ENCODE assay signal across 9 mouse cellular contexts in genomic region chr17:25187784-25188149, GRCm38 (mm10). TPM values are rescaled to one million over a fixed set of nuclear protein-coding genes. Genes with fewer than 3 reads are reported as not detected.
DNase-seq lines count a peak whose midpoint lies in the region; ATAC-seq and TF ChIP-seq lines count a peak whose summit lies in the region.
"Had no signal": no experiment of that assay in that cellular context is flagged by ENCODE, and none has a peak within 500 bp of the region (broad histone marks: within the 10 kb centered on the region; RNA-seq: fewer than 3 reads in every experiment).

No protein-coding gene starts in this region.

- peaks cover 12% of the 10 kb centered on the region for H3K36me3 ChIP-seq in hindbrain, embryonic 15.5 days
- peaks cover 3% of the 10 kb centered on the region; the same call in 1 of the 2 replicates for H3K36me3 ChIP-seq in midbrain, postnatal 0 days (ENCODE audit: insufficient read depth, low read length)

- no peak for TF ChIP-seq CTCF in layer of hippocampus, adult 2 months (conservative IDR thresholded peaks at IDR 0.05)
- TF ChIP-seq CTCF in cortical plate, adult 2 months (IDR thresholded peaks at IDR 0.05; ENCODE audit: extremely low read depth, insufficient read depth, low read length), result no peak
- no peak for TF ChIP-seq CTCF in midbrain, postnatal 0 days (IDR thresholded peaks at IDR 0.05)

- no peaks in the 10 kb centered on the region for H3K27me3 ChIP-seq in hindbrain, embryonic 15.5 days
- no peaks in the 10 kb centered on the region for H3K27me3 ChIP-seq in midbrain, postnatal 0 days (ENCODE audit: insufficient read depth, low read length)

- H3K9ac ChIP-seq in hindbrain, embryonic 15.5 days, result peak overlapping the region; percentile 89
- H3K9ac ChIP-seq in midbrain, postnatal 0 days (replicated peaks; ENCODE audit: low read length, poor library complexity, severe bottlenecking), result peak overlapping the region; percentile 94; the same call in 1 of the 2 replicates

- 4% methylated on average over 11 of the region's 11 CpGs for WGBS in hindbrain, embryonic 15.5 days
- 7% methylated on average over 11 of the region's 11 CpGs for WGBS in midbrain, postnatal 0 days

- no peak for TF ChIP-seq POLR2A in cortical plate, adult 2 months (IDR thresholded peaks at IDR 0.05; ENCODE audit: extremely low read depth, insufficient read depth, low read length)

- peak overlapping the region; percentile 90 for H3K4me2 ChIP-seq in hindbrain, embryonic 15.5 days
- peak overlapping the region; percentile 88 for H3K4me2 ChIP-seq in midbrain, postnatal 0 days (ENCODE audit: low read depth, low read length, poor library complexity, severe bottlenecking)

- H3K27ac ChIP-seq in layer of hippocampus, adult 2 months, result peak overlapping the region; percentile 94
- H3K27ac ChIP-seq in cortical plate, adult 2 months (ENCODE audit: insufficient read depth, low read length), result no peak overlapping the region
- H3K27ac ChIP-seq in hindbrain, embryonic 15.5 days (replicated peaks), result peak overlapping the region; percentile 81
- peak overlapping the region; percentile 58; the same call in 1 of the 2 replicates for H3K27ac ChIP-seq in midbrain, postnatal 0 days (ENCODE audit: low read depth, low read length)

- peak overlapping the region; percentile 91 for H3K4me3 ChIP-seq in layer of hippocampus, adult 2 months
- H3K4me3 ChIP-seq in cortical plate, adult 2 months (ENCODE audit: insufficient read depth, low read length), result peak overlapping the region; percentile 91
- peak overlapping the region; percentile 83 for H3K4me3 ChIP-seq in hindbrain, embryonic 15.5 days
- peak overlapping the region; percentile 98 for H3K4me3 ChIP-seq in midbrain, postnatal 0 days (ENCODE audit: low read depth, low read length)

- peaks cover 2% of the 10 kb centered on the region for H3K4me1 ChIP-seq in cortical plate, adult 2 months (ENCODE audit: control insufficient read depth, insufficient read depth, low read length)
- peaks cover 45% of the 10 kb centered on the region for H3K4me1 ChIP-seq in hindbrain, embryonic 15.5 days (replicated peaks)
- H3K4me1 ChIP-seq in midbrain, postnatal 0 days (ENCODE audit: insufficient read depth, low read length), result peaks cover 12% of the 10 kb centered on the region

- ATAC-seq in hindbrain, embryonic 15.5 days (ENCODE audit: low FRiP score, low read depth), result no peak
- ATAC-seq in midbrain, postnatal 0 days (ENCODE audit: low FRiP score), result no peak
- ATAC-seq in CD4-positive, CD25-positive, alpha-beta regulatory T cell, adult 4 months, result no peak

- DNase-seq in layer of hippocampus, adult 2 months (ENCODE audit: low spot score in 2 of 2), result no peak
- DNase-seq in layer of hippocampus, adult 9-11 months, result no peak
- DNase-seq in midbrain, postnatal 0 days (ENCODE audit: low spot score), result no peak
- DNase-seq in c-Kit-positive CD71-positive TER-119-positive erythroid progenitor cells, embryonic 14.5 days (ENCODE audit: low spot score), result no peak
- no peak for DNase-seq in frontal cortex, adult 2 months (ENCODE audit: extremely low spot score in 1 of 2, low spot score in 1 of 2)

- no peaks in the 10 kb centered on the region for H3K9me3 ChIP-seq in hindbrain, embryonic 15.5 days
- H3K9me3 ChIP-seq in midbrain, postnatal 0 days (ENCODE audit: low read length), result no peaks in the 10 kb centered on the region

RNA-seq across cellular contexts. Expression of gene Unkl, which starts 0.4 kb away (rescaled TPM):
- 10 to 100 TPM; 36.4 to 40.6 TPM for total RNA-seq in layer of hippocampus, adult 2 months (2021)
- 37.6 and 42.9 TPM in 2 replicates for polyA plus RNA-seq in cortical plate, adult 2 months (2012; rRNA removed)
- polyA plus RNA-seq in hindbrain, embryonic 15.5 days (2015; fragmentation: Nextera tagmentation; extraction: Ambion mirVana), result 15.1 and 16.2 TPM in 2 replicates
- 34.1 and 34.7 TPM in 2 replicates for total RNA-seq in midbrain, postnatal 0 days (2014; rRNA removed)
- 17.3 and 19.5 TPM in 2 replicates for polyA plus RNA-seq in midbrain, postnatal 0 days (2015; fragmentation: Nextera tagmentation; extraction: Ambion mirVana)
- polyA plus RNA-seq in CD4-positive, CD25-positive, alpha-beta regulatory T cell, adult 4 months (2017; shearing (Covaris generic)), result 10 to 100 TPM; 18.4 to 30.0 TPM
- polyA plus RNA-seq in frontal cortex, adult 2 months (2012; rRNA removed), result 41.1 and 42.1 TPM in 2 replicates

RNA-seq across cellular contexts. Expression of gene BC003965, which starts 3.4 kb away (rescaled TPM):
- total RNA-seq in layer of hippocampus, adult 2 months (2021), result 10 to 100 TPM; 20.4 to 22.0 TPM
- 22.9 and 23.9 TPM in 2 replicates for polyA plus RNA-seq in cortical plate, adult 2 months (2012; rRNA removed)
- 31.1 and 31.5 TPM in 2 replicates for polyA plus RNA-seq in hindbrain, embryonic 15.5 days (2015; fragmentation: Nextera tagmentation; extraction: Ambion mirVana)
- total RNA-seq in midbrain, postnatal 0 days (2014; rRNA removed), result 16.8 and 17.9 TPM in 2 replicates
- polyA plus RNA-seq in midbrain, postnatal 0 days (2015; fragmentation: Nextera tagmentation; extraction: Ambion mirVana), result 30.2 and 30.3 TPM in 2 replicates
- 10 to 100 TPM; 15.6 to 20.7 TPM for polyA plus RNA-seq in CD4-positive, CD25-positive, alpha-beta regulatory T cell, adult 4 months (2017; shearing (Covaris generic))
- polyA plus RNA-seq in frontal cortex, adult 2 months (2012; rRNA removed), result 21.9 and 23.4 TPM in 2 replicates

RNA-seq across cellular contexts. Expression of gene Gm38655, which starts 12.5 kb away (rescaled TPM):
- total RNA-seq in layer of hippocampus, adult 2 months (2021), result not detected
- not detected in 2 replicates for polyA plus RNA-seq in cortical plate, adult 2 months (2012; rRNA removed)
- polyA plus RNA-seq in hindbrain, embryonic 15.5 days (2015; fragmentation: Nextera tagmentation; extraction: Ambion mirVana), result not detected in 2 replicates
- total RNA-seq in midbrain, postnatal 0 days (2014; rRNA removed), result 0.57 TPM in 1 of 2 replicates, not detected in the other
- not detected in 2 replicates for polyA plus RNA-seq in midbrain, postnatal 0 days (2015; fragmentation: Nextera tagmentation; extraction: Ambion mirVana)
- not detected for polyA plus RNA-seq in CD4-positive, CD25-positive, alpha-beta regulatory T cell, adult 4 months (2017; shearing (Covaris generic))
- not detected in 2 replicates for polyA plus RNA-seq in frontal cortex, adult 2 months (2012; rRNA removed)
- polyA plus RNA-seq: brain, embryonic 14.5 days had no signal

RNA-seq across cellular contexts. Expression of gene Ccdc154, which starts 25.5 kb away (rescaled TPM):
- total RNA-seq in layer of hippocampus, adult 2 months (2021), result under 1 TPM in 1 of 2 experiments, not detected in 1; 0.28 TPM
- not detected in 2 replicates for polyA plus RNA-seq in cortical plate, adult 2 months (2012; rRNA removed)
- polyA plus RNA-seq in hindbrain, embryonic 15.5 days (2015; fragmentation: Nextera tagmentation; extraction: Ambion mirVana), result not detected in 2 replicates
- total RNA-seq in midbrain, postnatal 0 days (2014; rRNA removed), result not detected in 2 replicates
- not detected in 2 replicates for polyA plus RNA-seq in midbrain, postnatal 0 days (2015; fragmentation: Nextera tagmentation; extraction: Ambion mirVana)
- polyA plus RNA-seq in CD4-positive, CD25-positive, alpha-beta regulatory T cell, adult 4 months (2017; shearing (Covaris generic)), result not detected
- polyA plus RNA-seq in frontal cortex, adult 2 months (2012; rRNA removed), result 0.04 TPM in 1 of 2 replicates, not detected in the other
- polyA plus RNA-seq: brain, embryonic 14.5 days had no signal

RNA-seq across cellular contexts. Expression of gene Gnptg, which starts 52.2 kb away (rescaled TPM):
- total RNA-seq in layer of hippocampus, adult 2 months (2021), result 10 to 100 TPM; 73.7 to 77.4 TPM
- polyA plus RNA-seq in cortical plate, adult 2 months (2012; rRNA removed), result 121 and 126 TPM in 2 replicates
- 104 and 107 TPM in 2 replicates for polyA plus RNA-seq in hindbrain, embryonic 15.5 days (2015; fragmentation: Nextera tagmentation; extraction: Ambion mirVana)
- 97.2 and 104 TPM in 2 replicates for total RNA-seq in midbrain, postnatal 0 days (2014; rRNA removed)
- 127 and 134 TPM in 2 replicates for polyA plus RNA-seq in midbrain, postnatal 0 days (2015; fragmentation: Nextera tagmentation; extraction: Ambion mirVana)
- 10 to 100 TPM; 76.7 to 77.2 TPM for polyA plus RNA-seq in CD4-positive, CD25-positive, alpha-beta regulatory T cell, adult 4 months (2017; shearing (Covaris generic))
- 126 and 128 TPM in 2 replicates for polyA plus RNA-seq in frontal cortex, adult 2 months (2012; rRNA removed)
